Mouse (Mus musculus): ENCODE measurements around the gene Gskip.

Gene Gskip

GRCm38 (mm10) chr12:105724616-105725015 lies 40.0 kb downstream of the Gskip start:
- no peak for DNase-seq

- DNase-seq: no peak
These were observed 41.1 kb downstream of the Gskip start for GRCm38 (mm10) chr12:105725736-105726135.

- no peak for DNase-seq
These were observed 42.6 kb downstream of the Gskip start for GRCm38 (mm10) chr12:105727268-105727667.

- DNase-seq: no peak
These were observed 43.3 kb downstream of the Gskip start for GRCm38 (mm10) chr12:105727964-105728363.

- no peak for DNase-seq
These were observed 46.3 kb downstream of the Gskip start for GRCm38 (mm10) chr12:105730851-105731460.

GRCm38 (mm10) chr12:105733370-105734159 lies 48.9 kb downstream of the Gskip start:
- DNase-seq: no peak

GRCm38 (mm10) chr12:105735226-105735888 lies 50.7 kb downstream of the Gskip start:
- DNase-seq: no peak

GRCm38 (mm10) chr12:105735889-105736251 lies 51.2 kb downstream of the Gskip start:
- DNase-seq: no peak

- no peak for DNase-seq
These were observed 53.9 kb downstream of the Gskip start for GRCm38 (mm10) chr12:105738316-105739096.

GRCm38 (mm10) chr12:105739656-105740055 lies 55.0 kb downstream of the Gskip start:
- DNase-seq: no peak

- DNase-seq: no peak
These were observed 63.5 kb downstream of the Gskip start for GRCm38 (mm10) chr12:105748114-105748513.

Measured in spleen, adult 18-20 months (tissue).